Mouse (Mus musculus): Measurements from ENCODE around the gene Coro1b.

The Coro1b gene

DNA sequence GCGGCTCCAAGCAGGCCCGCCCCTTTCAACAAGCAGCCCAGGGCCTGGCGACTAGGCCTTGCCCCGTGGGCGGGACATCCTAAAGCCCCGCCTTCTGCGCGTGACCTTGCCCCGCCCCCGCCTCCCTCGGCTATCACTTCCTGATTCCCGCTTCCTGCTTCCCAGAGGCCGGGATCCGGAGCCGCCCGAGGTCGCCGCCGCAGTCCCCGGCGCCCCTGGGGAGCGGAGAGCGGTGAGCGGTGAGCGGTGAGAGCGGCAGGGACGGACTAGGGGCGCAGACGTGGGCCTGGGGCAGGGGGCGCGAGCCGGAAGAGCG, at the start of gene Coro1b:
Gene Coro1b, plus strand, starts transcription at position 129 of the 316 bp plus-strand sequence.
- peak; percentile 97 to 98 for DNase-seq

GRCm38 (mm10) chr19:4099056-4099455, 49.4 kb upstream of the Coro1b start:
- peak; percentile 91 to 96 for DNase-seq

DNA sequence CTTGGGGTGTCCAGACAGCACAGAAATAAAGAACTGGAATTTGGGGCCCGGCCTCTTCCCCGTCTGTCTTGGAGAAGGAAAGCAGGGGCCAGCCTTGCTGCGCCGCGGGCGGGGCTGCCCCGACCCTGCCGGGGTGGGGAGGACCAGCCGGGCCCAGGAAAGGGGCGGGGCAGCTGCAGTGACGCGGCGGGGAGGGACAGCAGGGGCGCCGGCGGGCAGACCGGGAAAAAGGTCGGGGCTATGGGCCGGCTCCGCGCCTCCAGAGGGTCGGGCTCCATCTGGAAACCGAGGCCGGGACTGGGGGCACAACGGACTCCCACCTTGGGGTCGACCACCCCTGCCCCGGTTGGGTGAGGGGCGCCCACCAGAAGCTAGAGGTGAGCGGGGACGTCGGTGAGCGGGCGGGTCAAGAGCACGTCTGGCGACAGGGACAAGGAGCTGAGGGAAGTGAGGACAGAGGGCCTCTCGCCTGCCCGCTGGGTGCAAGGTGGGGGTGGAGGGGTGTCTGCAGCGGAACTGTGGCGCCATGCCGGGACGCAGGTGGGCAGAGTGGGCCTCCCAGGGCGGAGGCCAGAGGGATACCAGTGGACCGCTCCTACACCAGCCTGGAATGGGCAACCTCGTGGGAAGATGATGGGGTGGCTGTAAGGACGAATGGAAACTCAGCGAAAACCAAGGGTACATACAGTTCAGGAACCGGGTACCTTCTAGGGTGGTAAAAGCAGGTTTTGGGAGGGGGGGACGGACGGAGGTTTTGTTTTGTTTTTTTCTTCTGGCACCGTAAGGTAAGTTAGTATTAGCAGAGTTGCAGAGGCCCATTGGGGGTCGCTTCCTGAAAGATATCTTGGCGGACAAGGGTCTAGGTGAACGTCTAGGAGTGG, 48.3 kb upstream of the Coro1b start, which contains the start of gene Pitpnm1:
Gene Pitpnm1, plus strand, starts transcription at position 162 of the 881 bp plus-strand sequence.
- peak in 1 of 2 experiments; percentile 71 for DNase-seq

DNA sequence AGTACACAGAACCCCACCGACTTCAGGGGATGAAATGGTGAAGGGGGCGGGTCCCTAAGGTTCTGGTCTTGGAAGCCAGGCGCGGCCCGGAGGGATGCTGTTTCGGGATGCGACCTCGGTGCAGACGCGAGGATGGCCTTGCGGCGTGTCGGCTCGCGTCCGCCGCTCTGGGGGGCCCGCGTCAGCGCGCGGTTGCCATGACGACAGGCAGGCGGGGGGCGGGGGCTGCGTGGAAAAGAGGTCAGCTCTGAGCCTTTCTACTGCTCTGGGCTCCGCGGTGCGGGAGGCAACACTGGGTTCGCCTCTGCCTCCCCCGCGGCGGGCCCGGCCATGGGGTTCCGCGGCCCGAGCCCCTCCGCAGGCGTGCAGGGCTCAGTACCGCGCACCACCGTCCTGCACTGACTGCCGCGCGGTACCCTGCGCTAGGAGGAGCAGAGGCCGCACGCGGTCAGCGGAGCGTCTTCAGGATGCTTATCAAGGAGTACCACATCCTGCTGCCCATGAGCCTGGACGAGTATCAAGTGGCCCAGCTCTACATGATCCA, 47.6 kb upstream of the Coro1b start:
- DNase-seq = no peak

GRCm38 (mm10) chr19:4101466-4101865, 47.0 kb upstream of the Coro1b start:
- DNase-seq = no peak

DNA sequence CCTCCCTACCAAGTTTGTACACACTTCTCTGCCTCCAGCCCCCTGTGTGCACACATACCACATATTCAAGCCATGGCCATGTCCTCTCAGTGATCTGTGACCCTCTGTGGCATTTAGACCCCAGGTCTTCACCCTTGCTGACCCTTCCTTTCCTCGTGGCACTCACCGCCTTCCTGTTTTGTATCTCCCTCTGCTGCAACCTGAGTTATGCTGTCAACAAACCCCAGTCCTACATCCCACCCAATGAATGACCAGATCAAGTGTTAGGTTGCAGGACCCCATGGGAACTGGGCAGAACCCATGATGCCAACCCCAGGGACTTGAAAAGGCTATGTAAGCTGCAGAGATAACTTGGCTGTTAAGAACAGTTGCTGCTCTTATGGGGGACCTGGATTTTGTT, 46.4 kb upstream of the Coro1b start:
- no peak for DNase-seq

DNA sequence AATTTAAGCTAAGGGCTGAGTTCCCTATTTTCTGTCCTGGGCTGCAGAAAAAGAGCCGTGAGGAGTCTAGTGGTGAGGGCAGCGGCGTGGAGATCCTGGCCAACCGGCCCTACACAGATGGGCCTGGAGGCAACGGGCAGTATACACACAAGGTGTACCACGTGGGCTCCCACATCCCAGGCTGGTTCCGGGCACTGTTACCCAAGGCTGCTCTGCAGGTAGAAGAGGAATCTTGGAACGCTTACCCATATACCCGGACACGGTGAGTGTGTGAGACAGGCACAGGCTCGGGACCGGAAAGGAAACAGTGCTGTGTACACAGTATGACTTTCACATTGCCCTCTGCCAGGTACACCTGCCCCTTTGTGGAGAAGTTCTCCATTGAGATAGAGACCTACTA, 45.8 kb upstream of the Coro1b start:
- DNase-seq = no peak

DNA sequence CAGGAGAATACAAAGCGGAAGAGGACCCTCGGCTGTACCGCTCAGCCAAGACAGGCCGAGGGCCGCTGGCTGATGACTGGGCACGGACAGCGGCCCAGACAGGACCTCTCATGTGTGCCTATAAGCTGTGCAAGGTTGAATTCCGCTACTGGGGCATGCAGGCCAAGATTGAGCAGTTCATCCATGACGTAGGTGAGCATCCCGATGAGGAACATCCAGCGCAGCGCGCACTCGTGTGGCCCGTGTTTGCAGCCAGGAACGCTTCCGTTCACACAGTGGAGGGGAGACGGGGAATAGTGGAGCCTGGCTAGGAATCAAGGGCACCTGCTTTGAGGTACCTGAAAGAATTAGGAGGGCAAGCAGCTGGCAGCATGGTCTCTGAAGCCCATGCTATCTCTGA, 45.1 kb upstream of the Coro1b start:
- DNase-seq = no peak

GRCm38 (mm10) chr19:4103792-4104191, 44.6 kb upstream of the Coro1b start:
- no peak for DNase-seq

DNA sequence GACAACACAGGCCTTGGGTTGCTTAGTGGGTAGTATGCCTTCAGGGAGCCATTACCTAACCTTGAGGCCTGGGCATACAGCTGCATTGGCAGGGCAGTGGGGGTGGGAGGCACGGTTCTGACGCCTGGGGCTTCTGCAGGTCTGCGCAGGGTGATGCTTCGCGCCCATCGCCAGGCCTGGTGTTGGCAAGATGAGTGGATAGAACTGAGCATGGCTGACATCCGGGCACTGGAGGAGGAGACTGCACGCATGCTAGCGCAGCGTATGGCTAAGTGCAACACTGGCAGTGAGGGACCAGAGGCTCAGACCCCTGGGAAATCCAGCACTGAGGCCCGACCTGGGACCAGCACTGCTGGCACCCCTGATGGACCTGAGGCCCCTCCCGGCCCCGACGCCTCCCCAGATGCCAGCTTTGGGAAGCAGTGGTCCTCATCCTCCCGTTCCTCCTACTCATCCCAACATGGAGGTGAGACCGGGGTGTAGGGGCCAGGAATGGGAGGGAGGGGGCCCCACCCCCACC, 43.7 kb upstream of the Coro1b start:
- DNase-seq = no peak

DNA sequence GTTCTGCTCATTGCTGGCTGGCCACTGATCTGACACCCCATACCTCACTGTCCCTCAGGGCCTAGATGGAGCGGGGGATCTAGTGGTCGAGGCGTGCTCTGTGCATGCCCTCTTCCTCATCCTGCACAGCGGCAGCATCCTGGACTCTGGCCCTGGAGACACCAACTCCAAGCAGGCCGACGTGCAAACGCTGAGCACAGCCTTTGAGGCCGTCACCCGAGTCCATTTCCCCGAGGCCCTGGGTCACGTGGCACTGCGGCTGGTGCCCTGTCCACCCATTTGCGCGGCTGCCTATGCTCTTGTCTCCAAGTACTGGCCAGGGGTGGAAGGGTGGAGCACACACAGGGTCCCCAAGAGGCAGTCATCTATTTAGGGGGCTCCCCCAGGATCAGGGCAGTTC, 41.8 kb upstream of the Coro1b start:
- no peak for DNase-seq

DNA sequence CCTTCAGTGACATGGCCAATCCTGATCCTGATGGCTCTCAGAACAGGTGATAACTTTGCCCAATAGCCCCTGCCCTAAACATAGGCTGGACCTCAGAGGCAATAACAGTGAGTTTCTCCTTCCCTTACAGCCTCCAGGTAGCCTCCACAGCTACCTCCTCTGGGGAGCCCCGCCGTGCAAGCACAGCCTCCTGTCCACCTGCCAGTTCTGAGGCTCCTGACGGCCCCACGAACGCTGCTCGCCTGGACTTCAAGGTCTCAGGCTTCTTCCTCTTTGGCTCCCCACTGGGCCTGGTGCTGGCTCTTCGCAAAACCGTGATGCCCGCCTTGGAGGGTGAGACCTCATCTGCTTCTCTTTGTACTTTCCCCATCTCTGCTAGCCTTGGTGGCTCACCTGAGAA, 39.9 kb upstream of the Coro1b start:
- DNase-seq = no peak

DNA sequence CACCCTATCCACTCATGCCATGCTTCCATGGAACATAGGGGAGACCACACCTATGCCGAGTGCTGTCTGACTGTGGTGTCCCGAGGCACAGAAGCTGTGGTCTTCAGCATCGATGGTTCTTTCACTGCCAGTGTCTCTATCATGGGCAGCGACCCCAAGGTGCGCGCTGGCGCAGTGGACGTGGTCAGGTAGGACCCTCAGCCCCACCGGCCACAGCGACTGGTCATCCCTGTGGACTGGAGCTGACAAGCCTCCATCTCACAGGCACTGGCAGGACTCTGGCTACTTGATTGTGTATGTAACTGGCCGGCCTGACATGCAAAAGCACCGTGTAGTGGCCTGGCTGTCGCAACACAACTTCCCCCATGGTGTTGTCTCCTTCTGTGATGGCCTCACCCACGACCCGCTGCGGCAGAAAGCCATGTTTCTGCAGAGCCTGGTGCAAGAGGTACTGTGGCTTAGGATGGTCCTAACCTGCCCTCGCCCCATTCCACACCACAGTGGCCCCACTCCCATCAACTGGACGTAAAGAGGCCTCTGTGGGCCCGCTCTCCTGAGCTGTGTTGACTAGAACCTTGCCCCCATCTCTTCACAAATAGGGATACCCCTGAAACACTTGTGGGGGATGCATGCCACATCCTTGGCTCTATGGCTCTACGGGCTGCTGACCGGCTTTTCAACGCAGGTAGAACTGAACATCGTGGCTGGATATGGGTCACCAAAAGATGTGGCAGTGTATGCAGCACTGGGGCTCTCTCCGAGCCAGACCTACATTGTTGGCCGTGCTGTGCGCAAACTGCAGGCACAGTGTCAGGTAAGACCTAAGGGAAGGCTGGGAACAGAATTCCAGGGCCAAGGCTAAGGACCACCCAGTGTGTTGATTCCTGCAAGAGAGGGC, 36.1 kb upstream of the Coro1b start:
- no peak for DNase-seq

GRCm38 (mm10) chr19:4113186-4113805, 35.1 kb upstream of the Coro1b start:
- DNase-seq = peak; percentile 83 to 92

- DNase-seq = peak in 1 of 2 experiments; percentile 48
Observed at GRCm38 (mm10) chr19:4113806-4114230, 34.6 kb upstream of the Coro1b start.

GRCm38 (mm10) chr19:4114551-4114950, 33.9 kb upstream of the Coro1b start:
- DNase-seq = no peak

- DNase-seq = no peak
Observed at GRCm38 (mm10) chr19:4115144-4115543, 33.3 kb upstream of the Coro1b start.

DNA sequence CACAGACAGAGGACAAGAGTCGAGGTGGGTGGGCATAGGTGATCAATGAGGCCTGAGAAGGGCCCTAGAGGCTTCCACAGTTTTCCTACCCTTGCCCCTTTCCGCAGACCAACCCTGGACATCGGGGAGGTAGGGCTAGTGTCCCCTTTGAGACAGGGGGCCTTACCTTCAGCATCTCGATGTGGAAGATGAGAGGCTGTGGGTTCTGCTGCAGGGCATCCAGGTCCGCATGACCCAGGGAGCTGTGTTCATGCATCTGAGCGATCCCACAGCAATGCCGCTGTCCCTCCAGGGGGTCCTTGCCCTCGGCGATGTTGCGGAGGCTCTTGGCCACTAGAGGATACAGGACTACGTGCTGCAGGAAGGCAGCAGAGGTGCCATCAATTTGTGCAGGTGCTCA, 32.6 kb upstream of the Coro1b start:
- DNase-seq = no peak

DNA sequence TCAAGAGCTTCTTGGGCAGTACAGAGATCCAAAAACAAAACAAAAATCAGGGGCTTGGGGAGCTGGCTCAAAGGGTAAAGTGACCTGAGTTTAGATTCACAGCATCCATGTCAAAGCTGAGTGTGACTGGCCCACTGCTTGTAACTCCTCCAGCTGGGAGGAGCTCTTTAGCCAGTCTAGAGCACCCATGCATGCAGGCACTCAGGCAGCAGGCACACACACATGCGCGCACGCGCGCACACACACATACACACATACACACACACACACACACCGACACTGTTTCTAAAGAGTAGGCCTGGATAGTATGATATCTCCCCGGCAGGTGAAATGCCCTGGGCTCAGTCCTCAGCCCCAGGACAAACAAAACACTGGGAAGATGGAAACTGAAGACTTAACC, 31.4 kb upstream of the Coro1b start:
- DNase-seq = no peak

DNA sequence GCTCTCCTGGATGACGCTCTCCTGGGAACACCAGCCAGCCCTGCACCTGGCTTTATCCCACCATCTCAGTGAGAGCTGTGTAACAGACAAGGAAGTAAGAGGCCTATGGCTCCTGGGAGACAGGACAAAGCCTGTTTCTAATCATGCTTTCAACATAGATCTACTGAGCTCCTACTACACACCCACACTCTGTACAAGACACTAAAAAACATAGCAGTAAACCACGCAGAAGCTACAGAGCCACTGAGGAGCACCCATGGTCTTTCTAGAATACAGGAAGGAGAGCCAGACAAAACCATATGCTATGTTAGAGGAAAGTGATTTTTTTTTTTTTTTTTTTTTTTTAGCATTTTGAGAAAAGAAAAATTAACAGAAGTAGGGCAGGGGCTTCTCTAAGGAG, 30.1 kb upstream of the Coro1b start:
- no peak for DNase-seq

DNA sequence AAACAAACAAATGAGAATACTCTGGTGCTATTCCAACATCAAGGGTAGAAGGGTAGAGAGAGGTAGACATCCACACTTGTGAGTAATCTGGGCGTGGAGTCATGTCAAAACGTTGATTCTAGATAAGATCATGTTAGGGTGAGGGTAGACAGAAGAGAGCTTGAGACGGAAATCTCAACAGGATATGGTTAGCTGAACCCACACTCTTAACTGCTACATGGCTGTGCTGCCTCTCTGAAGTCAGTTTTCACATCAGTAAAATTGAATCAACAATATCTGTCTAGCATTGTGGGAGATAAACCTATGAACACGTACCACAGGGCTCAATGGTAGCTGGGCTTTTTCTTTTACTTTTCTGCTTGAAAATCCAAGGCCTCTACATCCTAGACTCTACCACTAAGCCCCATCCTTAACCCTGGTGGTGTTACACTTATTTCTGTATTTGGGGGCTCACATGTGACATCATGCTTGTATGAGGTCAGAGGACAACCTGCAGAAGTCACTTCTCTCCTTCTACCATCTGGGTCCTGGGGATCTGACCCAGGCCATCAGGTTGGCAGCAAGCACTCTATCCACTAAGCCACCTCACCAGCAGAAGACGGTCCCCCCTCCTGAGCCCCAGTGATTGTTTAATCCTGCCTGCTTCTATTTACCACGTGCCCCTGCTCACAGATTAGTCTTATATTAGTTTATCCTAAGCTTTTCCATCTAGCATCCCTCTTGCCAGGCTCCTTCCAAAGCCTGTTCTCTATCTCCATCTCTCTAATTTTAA, 28.5 kb upstream of the Coro1b start:
- no peak for DNase-seq

GRCm38 (mm10) chr19:4120496-4120895, 27.9 kb upstream of the Coro1b start:
- no peak for DNase-seq
